Mouse (Mus musculus): ENCODE measurements at regions not wholly inside any gene's neighbourhood (a gene's known extent, or its start where the extent isn't known, plus 50 kb on each side); places are given as distances from the start of the nearest gene placed in this dataset.

DNA sequence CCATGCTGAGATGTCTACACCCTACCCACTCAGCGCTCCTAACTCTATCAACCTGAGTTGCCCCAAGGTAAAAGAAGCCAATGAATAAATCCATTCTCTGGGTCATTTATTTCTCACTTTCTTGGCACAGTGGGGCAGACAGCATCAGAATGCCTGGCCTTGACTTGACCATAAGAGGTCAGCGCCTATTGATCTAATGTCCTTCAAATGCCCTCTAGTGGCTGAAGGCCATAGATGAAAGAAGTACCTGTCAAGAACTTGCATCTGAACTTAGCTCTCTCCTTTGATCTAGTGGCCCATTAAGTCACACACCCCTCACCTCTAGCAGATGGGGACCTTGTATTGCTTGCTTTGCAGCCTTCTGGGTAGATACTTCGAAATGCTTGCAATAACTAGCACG, 159.5 kb upstream of the Smarca2 start:
- TF ChIP-seq CTCF (IDR thresholded peaks at IDR 0.05; ENCODE audit: low read depth, low read length) = no peak
- TF ChIP-seq POLR2A (IDR thresholded peaks at IDR 0.05; ENCODE audit: insufficient read depth, low read length) = no peak

Measured in ES-Bruce4 (cell line).